Mouse (Mus musculus) embryo, embryonic 10 days (tissue): ENCODE measurements around the gene Nectin1.
A peak's percentile ranks its signal among the peaks of the same experiment; 100 is the strongest.

Source experiments
- DNase-seq: peaks from one replicate; pipeline ENCODE4 v3.0.0-alpha.2; 2015; ENCODE audit warnings: low spot score

Gene Nectin1

DNA sequence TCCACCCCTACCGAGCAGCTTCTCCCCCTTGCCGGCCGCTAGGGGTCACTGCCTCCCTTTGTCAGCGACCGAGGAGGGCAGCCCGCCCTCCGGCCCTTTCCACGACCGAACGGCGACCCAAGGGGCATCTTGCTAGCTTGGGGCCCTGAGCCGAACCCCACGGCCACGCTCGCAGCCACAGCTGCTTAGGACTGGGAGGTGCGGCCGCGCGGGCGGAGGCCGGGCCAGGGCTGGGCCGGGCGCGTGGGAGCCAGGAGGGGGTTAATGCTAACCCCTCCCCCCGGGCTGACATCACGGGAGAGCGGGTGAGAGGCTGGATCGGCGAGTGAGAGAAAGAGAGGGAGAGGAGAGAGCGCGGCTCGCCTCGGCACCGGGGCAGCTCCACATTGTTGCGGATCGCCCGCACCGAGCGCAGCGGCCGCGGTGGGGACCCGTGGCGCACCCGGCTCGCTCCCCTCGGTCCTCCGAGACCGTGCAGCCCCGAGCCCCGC, at the start of gene Nectin1:
Nectin1 (plus strand) TSS at position 338 of the 491 bp plus-strand sequence.
- peak; percentile 89 for DNase-seq

DNA sequence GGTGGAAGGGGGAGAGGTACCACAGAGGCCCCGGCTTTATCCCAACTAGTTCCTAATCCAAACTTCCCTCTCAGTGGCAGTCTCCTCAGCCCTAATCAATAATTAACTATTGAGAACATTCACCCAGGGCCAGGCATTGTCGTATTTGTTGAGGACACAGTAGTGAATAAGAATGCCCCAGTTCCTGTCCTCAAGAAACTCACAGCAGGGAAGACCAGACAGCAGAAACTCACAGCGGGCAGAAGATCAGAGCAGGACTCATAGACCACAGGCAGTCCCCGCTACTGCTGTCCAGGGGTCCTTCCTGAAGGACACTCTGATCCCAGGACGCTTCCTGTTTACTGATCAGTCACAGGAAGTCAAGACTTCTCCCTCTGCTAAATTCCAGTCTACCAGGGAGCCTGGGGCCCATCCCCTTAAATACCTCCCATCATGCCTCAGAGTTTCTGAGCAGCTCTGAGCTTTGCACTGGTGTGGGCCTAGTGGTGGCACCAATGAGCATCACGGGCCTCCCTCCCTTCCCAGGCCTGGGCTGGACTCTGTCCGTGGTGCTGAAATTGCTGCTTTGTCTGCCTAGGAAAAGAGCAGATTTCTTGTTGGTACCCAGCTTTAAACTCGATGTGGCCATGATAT, 45.6 kb upstream of the Nectin1 start:
- DNase-seq, result peak; percentile 94

GRCm38 (mm10) chr9:43698841-43699240, 44.9 kb upstream of the Nectin1 start:
- no peak for DNase-seq

DNA sequence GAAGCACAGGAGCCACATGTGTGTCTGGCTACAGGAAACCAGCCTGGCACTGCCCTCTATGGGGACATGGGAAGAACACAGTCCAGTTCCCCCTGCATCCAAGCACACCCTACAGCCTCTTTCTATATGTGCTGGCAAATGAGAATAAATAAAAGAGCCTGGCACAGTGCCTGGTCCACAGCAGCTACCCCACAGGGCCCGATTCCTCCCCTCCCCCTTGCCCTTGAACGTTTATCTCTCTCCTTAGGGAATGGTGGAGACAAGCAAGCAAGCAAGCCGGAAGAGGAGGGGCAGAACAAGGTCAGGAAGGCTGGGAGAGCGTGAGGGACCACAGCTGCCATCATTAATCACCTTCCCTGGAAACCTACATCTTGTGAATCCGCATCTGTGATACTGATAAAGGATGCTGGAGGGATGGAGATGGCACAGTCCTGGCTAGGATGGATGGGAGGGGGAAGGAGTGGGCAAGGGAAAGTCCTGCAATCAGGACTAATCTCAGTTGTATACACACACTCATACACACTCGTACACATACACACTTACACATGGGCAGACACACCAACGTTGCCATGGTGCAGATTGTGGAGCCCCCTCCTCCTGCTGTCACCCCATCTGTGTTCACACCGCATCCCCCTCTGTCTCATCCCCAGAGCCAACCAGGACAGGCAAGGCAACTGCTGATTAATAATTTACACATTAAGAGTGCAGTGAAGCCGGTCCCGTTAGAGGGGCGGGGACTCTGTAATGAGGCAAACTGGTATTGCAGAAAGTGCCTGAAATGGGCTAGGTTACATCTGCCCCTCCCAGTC, 44.2 kb upstream of the Nectin1 start:
- no peak for DNase-seq

DNA sequence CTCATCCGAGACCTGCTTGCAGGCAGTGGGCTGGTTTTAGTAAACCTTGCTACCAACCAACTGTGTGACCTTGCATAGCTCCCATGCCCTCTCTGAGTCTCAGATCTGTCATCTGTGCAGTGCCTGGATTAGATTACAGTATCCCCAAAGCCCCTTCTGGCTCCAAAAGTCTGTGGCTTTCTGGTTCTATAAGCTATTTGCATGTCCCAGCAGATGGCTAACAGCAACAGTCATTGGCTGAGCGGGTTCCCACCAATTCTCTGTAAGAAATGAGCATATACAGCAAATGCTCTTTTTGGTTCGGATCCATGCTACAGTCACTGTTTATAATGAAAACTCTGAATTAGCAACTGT, 43.6 kb upstream of the Nectin1 start:
- DNase-seq, result no peak

DNA sequence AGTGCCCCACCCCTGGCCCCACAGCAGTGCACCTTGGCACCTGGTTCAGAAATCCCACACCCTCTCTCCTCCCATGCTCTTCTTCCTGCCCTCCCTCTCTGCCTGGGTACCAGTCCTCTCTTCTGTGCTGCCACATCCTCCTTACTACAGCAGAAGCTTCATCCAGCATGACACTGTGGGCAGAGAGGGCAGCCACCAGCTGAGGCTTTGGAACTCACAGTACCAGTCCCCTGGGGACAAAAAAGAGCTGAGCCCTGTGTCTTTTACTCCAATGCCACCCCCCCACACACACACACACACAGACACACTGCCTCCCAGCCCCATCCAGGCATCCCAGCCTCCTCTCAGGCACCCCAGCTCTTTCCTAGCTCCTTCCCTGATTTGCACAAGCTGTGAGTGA, 42.0 kb upstream of the Nectin1 start:
- no peak for DNase-seq

DNA sequence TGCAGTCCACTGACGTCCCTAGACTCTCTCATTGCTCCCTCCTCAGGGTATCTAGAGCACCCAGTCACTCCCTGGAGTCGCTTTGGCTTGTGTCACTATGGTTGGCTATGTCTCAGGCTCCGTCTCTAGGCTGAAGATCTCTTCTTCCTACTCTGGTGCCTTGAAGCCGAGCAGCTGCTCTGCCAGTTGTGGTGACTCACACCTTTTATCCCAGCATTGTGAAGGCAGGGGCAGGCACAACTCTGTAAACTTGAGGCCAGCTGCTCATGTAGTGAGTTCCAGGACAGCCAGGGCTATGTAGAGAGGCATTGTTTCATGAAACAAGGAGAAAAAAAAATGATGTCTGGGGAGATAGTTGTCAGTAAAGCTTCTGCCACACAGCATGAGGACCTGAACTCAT, 36.2 kb upstream of the Nectin1 start:
- no peak for DNase-seq

- no peak for DNase-seq
Measured at GRCm38 (mm10) chr9:43708715-43709114, 35.1 kb upstream of the Nectin1 start.

GRCm38 (mm10) chr9:43713432-43713831, 30.4 kb upstream of the Nectin1 start:
- no peak for DNase-seq

- no peak for DNase-seq
Measured at GRCm38 (mm10) chr9:43719407-43719839, 24.4 kb upstream of the Nectin1 start.

GRCm38 (mm10) chr9:43720046-43720445, 23.7 kb upstream of the Nectin1 start:
- DNase-seq, result no peak

DNA sequence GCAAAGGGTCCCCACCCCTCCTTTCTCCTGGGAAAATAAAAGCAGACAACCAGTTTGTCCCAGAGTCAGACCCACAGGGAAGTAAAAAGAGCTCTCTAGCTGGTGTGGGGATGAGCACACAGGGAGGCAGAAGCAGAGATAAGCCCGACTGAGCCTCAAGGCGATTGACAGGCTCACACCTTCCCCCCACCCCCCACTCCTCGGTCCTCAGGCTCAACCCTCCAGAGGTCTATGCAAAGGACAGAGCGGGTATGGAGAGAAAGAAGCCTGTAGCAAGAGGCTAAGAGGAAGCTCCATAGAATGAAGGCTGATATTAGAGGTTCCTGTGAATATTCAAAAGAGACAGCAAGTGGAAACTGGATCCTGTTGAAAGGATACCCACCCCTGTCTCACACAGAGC, 19.7 kb upstream of the Nectin1 start:
- DNase-seq, result no peak

GRCm38 (mm10) chr9:43729450-43730266, 14.1 kb upstream of the Nectin1 start:
- no peak for DNase-seq

DNA sequence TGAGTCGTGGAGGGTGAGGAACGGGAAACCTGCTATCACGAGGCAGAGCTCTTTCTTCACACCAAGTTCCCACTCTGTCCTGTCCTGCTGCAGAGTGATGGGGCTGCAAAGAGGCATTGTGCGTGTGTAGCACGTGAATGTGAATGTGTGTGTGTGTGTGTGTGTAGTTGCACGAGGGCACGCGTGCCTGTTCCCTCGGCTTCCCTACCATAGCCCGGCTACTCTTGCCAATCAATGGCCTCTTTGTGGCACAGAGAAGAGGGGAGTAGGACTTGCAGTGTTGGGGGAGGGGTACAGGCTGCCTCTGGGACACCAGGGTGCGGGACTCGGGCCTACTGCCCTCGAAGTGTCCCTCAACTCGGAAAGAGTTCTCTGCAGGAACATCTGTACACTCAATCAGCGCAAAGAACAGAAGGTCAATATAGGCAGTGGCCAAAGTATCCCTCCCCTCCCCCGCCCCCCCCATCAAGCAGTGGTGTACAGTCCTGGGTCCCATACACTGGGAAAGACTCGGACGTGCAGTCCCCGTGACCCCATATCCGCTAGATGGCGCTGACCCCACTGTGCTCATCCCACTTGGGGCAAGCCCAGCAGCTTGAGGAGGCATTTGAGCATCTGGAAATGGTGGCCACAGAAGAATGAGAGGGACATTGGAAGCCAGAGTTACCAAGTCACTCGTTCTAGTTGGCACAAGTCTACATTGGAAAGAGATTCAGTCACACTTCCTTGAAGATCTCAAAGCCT, 13.3 kb upstream of the Nectin1 start:
- peak; percentile 88 for DNase-seq

- no peak for DNase-seq
Measured at GRCm38 (mm10) chr9:43731880-43732279, 11.9 kb upstream of the Nectin1 start.

DNA sequence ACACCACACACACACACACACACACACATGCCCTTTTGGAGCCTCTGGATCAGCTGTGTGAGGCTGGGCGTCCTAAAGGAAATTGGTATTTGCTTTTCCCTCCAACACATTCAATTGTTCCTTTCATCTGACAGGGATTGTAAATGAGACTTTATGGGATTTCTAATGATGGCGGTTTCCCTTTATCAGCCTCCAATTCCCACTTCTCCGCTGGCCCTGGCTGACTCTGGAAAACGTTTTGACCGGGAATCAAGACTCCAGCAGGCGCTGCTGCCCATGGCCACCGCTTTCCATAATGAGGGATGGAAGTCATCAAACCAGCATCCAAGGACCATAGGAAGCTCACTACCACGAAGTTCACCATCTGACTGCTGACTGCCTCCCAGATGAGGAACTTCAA, 11.1 kb upstream of the Nectin1 start:
- DNase-seq, result no peak

- DNase-seq, result no peak
Measured at GRCm38 (mm10) chr9:43734952-43735351, 8.8 kb upstream of the Nectin1 start.

GRCm38 (mm10) chr9:43736046-43736730, 7.6 kb upstream of the Nectin1 start:
- DNase-seq, result no peak

DNA sequence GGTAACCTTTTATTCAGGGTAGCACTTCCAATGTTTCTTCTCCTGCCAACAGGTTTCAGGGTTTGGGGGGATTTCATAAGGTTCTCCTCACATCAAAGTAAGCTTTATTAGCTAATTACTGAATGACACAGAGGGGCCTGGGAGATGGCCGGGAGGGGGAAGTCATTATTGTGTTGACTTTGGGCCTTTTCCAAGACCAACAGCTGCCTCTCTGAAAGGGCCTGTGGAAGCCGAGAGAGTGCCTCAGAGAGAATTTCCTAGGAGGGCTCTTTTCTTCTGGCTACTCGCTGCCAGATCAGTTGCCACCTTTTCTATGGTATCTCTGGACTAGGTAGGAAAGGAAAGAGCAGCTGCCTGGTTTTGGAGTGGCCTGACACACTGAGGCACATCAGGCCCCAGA, 6.5 kb upstream of the Nectin1 start:
- DNase-seq, result no peak

DNA sequence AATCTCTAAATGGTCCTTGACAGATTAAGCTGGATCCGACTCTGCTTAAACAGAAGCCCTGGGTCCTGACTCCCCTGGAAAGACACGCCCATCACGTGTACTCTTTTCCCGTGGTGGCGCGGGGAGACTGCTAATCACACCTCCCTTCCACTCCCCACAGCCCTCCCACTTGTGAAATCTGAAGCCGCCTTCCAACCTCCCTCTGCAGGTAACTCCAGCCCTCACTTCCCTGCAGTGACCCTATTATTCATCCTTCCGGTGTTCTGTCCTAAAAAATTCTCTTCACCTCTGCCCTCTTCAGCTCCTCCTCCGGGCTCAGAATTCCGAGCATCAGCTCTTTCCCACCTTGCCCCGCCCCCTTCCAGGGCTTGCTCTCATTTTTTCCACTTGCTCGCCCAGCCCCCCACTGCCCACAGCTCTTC, 5.9 kb upstream of the Nectin1 start:
- DNase-seq, result peak; percentile 55

GRCm38 (mm10) chr9:43738480-43739084, 5.2 kb upstream of the Nectin1 start:
- DNase-seq, result no peak
